Mouse (Mus musculus): ENCODE results near the gene Arpc4.

- TF ChIP-seq CTCF (IDR thresholded peaks at IDR 0.05; ENCODE audit: extremely low read depth, insufficient read depth, insufficient read length, insufficient replicate concordance), result no peak
- no peak for TF ChIP-seq POLR2A (IDR thresholded peaks at IDR 0.05; ENCODE audit: low read depth, low read length)
Measured at GRCm38 (mm10) chr6:113392387-113393071, 14.6 kb downstream of the Arpc4 start.

Data from spleen, adult 2 months (tissue).